Mouse (Mus musculus): ENCODE data around the gene Olfr159.

- TF ChIP-seq CTCF (IDR thresholded peaks at IDR 0.05; ENCODE audit: borderline replicate concordance, insufficient read depth, low read length), result no peak
- no peak for TF ChIP-seq POLR2A (IDR thresholded peaks at IDR 0.05; ENCODE audit: low read depth, low read length)
These were observed 1.4 kb downstream of the Olfr159 start for GRCm38 (mm10) chr4:43769374-43769773.
